Mouse (Mus musculus) cerebellum, adult 11-12 months (tissue): ENCODE measurements around the gene 9230110F15Rik.
"Not testable (repeated sequence)": the region's sequence is repeated elsewhere in the genome, so short reads cannot be mapped to it uniquely, and the experiment has no call there.

Experiments
- DNase-seq: peaks from one replicate; pipeline ENCODE4 v3.0.0; 2022

9230110F15Rik gene

DNA sequence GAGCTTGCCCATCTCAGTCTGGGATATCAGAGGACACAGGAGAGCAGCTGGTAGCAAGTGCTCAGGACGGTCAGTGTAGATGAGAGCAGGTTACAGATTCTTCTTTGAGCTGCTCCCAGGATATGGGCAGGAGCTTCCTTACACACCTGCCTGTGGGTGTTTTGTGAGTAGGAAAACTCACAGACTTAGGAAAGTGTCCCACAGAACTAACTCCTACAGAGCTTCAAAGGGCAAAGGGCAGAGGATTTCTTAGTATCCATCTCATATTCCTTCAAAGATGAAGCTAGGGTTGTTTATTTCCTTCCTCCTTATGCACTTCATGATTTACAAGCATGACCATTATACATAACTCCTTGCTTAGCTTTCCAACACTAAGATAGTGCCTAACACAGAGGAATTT, at the start of gene 9230110F15Rik:
Gene 9230110F15Rik (minus strand): TSS at position 101 of the 400 bp plus-strand sequence.
- DNase-seq, result no peak

DNA sequence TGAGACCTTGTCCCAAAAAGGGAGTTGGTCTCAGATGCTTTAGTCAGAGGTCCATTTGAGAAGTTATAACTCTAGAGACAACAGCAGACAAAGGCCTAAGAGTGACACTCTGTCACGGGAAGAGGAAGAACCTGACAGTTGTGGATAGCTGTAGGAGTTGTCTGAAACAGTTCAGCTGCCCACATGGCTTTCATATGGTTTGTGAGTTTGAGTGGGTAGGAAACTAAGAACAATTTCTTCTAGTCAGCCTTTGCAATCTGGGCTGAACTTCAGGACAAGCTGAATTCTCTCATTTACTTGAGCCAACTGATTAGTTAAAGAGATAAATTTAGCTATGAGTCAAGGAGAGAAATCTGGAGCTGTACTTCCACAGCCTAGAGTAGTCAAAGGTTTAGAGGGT, 49.2 kb upstream of the 9230110F15Rik start:
- not testable (repeated sequence) for DNase-seq

DNA sequence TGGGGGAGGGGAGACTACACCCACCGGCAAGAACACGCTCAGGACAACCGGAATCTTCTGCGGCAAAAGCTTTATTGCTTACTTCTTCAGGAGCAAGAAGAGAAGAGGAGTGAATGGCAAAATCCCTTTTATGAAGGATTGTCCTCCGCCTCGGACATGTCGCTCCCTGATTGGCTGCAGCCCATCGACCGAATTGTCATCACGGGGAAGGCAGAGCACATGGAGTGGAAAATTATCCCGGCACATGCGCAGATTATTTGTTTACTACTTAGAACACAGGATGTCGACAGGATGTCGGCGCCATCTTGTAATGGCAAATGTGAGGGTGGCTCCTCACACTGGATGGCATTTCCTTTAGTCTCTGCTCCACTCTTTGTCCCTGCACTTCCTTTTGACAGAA, 26.1 kb downstream of the 9230110F15Rik start:
- DNase-seq, result not testable (repeated sequence)

DNA sequence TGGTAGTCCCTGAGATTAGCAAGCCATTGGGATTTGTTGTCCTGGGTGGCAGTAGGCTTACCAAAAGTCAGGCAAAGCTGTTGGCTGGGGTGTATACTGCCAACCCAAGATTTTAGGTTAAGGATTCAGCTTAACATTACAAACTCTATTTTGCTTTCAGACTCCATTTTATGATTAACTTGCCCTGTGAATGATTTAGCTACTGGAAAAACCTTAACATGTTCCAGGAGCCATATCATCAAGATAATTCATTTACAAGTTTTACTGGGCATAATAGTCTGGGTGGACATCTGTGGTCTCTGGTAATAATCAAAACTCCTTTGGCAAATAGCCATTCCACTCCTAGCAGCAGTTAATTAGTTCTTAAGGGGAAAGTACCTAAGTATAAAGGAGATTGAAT, 45.8 kb downstream of the 9230110F15Rik start:
- DNase-seq, result no peak

DNA sequence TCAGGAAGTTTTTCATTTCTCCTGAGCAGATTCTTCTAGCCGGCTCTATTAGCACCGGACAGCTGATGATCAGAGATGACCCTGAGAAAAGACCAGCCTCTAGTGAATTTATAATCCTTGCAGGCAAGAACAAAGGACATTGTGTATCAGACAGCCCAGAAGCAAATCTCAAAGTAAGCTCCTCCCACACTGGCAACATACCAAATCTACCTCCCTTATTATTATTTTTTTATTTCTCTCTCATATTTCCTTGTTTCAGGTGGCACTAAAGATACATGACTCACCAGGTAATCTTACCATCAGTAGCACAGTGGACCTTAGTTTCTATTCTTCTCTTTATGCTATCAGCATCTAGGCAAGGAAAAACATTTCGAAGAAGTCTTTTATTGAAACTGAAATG, 53.9 kb downstream of the 9230110F15Rik start, which contains the start of the genes Gm27235 and D730048I06Rik:
Gene Gm27235 (minus strand): TSS at position 101 of the 400 bp plus-strand sequence.
Gene D730048I06Rik (minus strand): TSS at position 112 of the 400 bp plus-strand sequence.
- DNase-seq, result no peak
